In genomic region chr2:32607262-32607947, GRCm38 (mm10) we compare ENCODE assay signal across 9 mouse cellular contexts. TPM values are rescaled to one million over a fixed set of nuclear protein-coding genes. Genes with fewer than 3 reads are reported as not detected.
A peak's percentile ranks its signal among the peaks of the same experiment; 100 is the strongest.
DNase-seq lines count a peak whose midpoint lies in the region; ATAC-seq and TF ChIP-seq lines count a peak whose summit lies in the region.
"Had no signal": no experiment of that assay in that cellular context is flagged by ENCODE, and none has a peak within 500 bp of the region (broad histone marks: within the 10 kb centered on the region; RNA-seq: fewer than 3 reads in every experiment).

No protein-coding gene starts in this region.

- WGBS in liver, embryonic 14.5 days (ENCODE audit: insufficient replicate concordance) = under 1% methylated on average over 34 of the region's 34 CpGs

- TF ChIP-seq CTCF in liver, embryonic 14.5 days (IDR thresholded peaks at IDR 0.05; ENCODE audit: low read depth) = no peak

- H3K36me3 ChIP-seq in liver, embryonic 14.5 days (replicated peaks; ENCODE audit: control insufficient read depth, insufficient read depth, low read depth) = no peaks in the 10 kb centered on the region
- no peaks in the 10 kb centered on the region for H3K36me3 ChIP-seq in myocyte (ENCODE audit: control insufficient read depth, insufficient read depth)

- no peak for TF ChIP-seq EP300 in liver, embryonic 14.5 days (IDR thresholded peaks at IDR 0.05; ENCODE audit: low read depth)

- peak overlapping the region; percentile 61 to 70 for H3K4me3 ChIP-seq in liver, embryonic 14.5 days (ENCODE audit: insufficient read depth in 1 of 2, low read depth in 2 of 2, low read length in 2 of 2)
- peak overlapping the region; percentile 66 for H3K4me3 ChIP-seq in myocyte

- H3K9ac ChIP-seq in liver, embryonic 14.5 days (replicated peaks) = peak overlapping the region; percentile 67

- H3K9me3 ChIP-seq in liver, embryonic 14.5 days (ENCODE audit: control insufficient read depth, low read length) = no peaks in the 10 kb centered on the region

- peak; percentile 51 for DNase-seq in ovary, postnatal 36 days (ENCODE audit: low spot score)
- DNase-seq in ovary, adult 18-20 months (ENCODE audit: low spot score) = no peak
- peak; percentile 50 for DNase-seq in adrenal gland, postnatal 25 days
- peak; percentile 64 for DNase-seq in heart, postnatal 4 days
- no peak for DNase-seq in liver, embryonic 14.5 days (ENCODE audit: low read depth in 3 of 3, low spot score in 3 of 3)
- no peak for DNase-seq in layer of hippocampus, adult 8-10 months (ENCODE audit: low spot score in 2 of 2)

- H3K27ac ChIP-seq in liver, embryonic 14.5 days = 0 out of 2 replicates have a peak overlapping the region, but pooled peaks have one; percentile 4

- peak overlapping the region; percentile 89 for H3K4me2 ChIP-seq in liver, embryonic 14.5 days (ENCODE audit: low read depth)
- H3K4me2 ChIP-seq in myocyte (ENCODE audit: low read depth) = peak overlapping the region; percentile 94

- peaks cover 16 to 34% of the 10 kb centered on the region in 2 experiments for H3K4me1 ChIP-seq in liver, embryonic 14.5 days (replicated peaks; ENCODE audit: control insufficient read depth in 2 of 2, insufficient read depth in 2 of 2, low read length in 1 of 2)

- ATAC-seq in erythroblast, adult 5-6 weeks (replicated peaks; ENCODE audit: low FRiP score, poor library complexity, severe bottlenecking) = peak; percentile 34
- peak; percentile 33 for ATAC-seq in liver, embryonic 14.5 days (ENCODE audit: insufficient read depth)

- no peaks in the 10 kb centered on the region for H3K27me3 ChIP-seq in liver, embryonic 14.5 days (ENCODE audit: control insufficient read depth, insufficient read depth, low read length)
- H3K27me3 ChIP-seq in myocyte (ENCODE audit: control insufficient read depth, insufficient read depth, insufficient read length) = no peaks in the 10 kb centered on the region

- peaks cover 11% of the 10 kb centered on the region for H3K79me2 ChIP-seq in myocyte (ENCODE audit: control insufficient read depth, insufficient read depth)

- peak overlapping the region; percentile 25 for H3ac ChIP-seq in myocyte (ENCODE audit: control insufficient read depth, insufficient read length)

- peak; percentile 31 for TF ChIP-seq POLR2A in myocyte (IDR thresholded peaks at IDR 0.05; ENCODE audit: insufficient read length, low read depth)

TF ChIP-seq in myocyte, 11 proteins besides CTCF, POLR2A, EP300 and RAD21:
- TF ChIP-seq REST (IDR thresholded peaks at IDR 0.05; ENCODE audit: insufficient read depth, insufficient read length) = no peak
- TF ChIP-seq MYOD1 (IDR thresholded peaks at IDR 0.05; ENCODE audit: control insufficient read depth in 1 of 3, insufficient read length in 2 of 3, low read depth in 2 of 3) = no peak
- TF ChIP-seq TCF3 (IDR thresholded peaks at IDR 0.05; ENCODE audit: insufficient read length, low read depth) = no peak
- no peak for TF ChIP-seq MYOG (IDR thresholded peaks at IDR 0.05; ENCODE audit: control insufficient read depth in 1 of 3, insufficient read depth in 1 of 3, insufficient read length in 2 of 3, low read depth in 2 of 3)
- no peak for TF ChIP-seq SRF (IDR thresholded peaks at IDR 0.05; ENCODE audit: control insufficient read depth, insufficient read length, low read depth)
- peak; percentile 63; the same call in 1 of the 2 replicates for TF ChIP-seq CEBPB (IDR thresholded peaks at IDR 0.05; ENCODE audit: insufficient read depth, poor library complexity, severe bottlenecking)

RNA-seq across cellular contexts. Expression of gene St6galnac6, which starts 7.9 kb away (rescaled TPM):
- total RNA-seq in adrenal gland, postnatal 25 days (2021) = 48.4 and 56.0 TPM in 2 replicates
- 0.77 and 3.3 TPM in 2 replicates for total RNA-seq in erythroblast, adult 5-6 weeks (2015; ENCODE audit: low replicate concordance)
- total RNA-seq in erythroblast, adult 5-6 weeks (2017; ENCODE audit: low replicate concordance) = 2.1 and 2.5 TPM in 2 replicates
- 10 to 100 TPM; 77.5 to 82.7 TPM for total RNA-seq in heart, postnatal 4 days (2021)
- 9.9 and 14.3 TPM in 2 replicates for polyA plus RNA-seq in liver, embryonic 14.5 days (2012; rRNA removed)
- 3.2 and 4.4 TPM in 2 replicates for polyA plus RNA-seq in liver, embryonic 14.5 days (2014; fragmentation: Nextera tagmentation; extraction: Ambion mirVana)
- 48.7 TPM for polyA plus RNA-seq in myocyte (2012; fragmentation: generic; extraction: Trizol)
- total RNA-seq in layer of hippocampus, adult 8-10 months (2022) = 100 to 1,000 TPM; 110 to 144 (median 116) TPM

RNA-seq across cellular contexts. Expression of gene Ak1, which starts 14.2 kb away (rescaled TPM):
- total RNA-seq in adrenal gland, postnatal 25 days (2021) = 43.4 and 61.9 TPM in 2 replicates
- total RNA-seq in erythroblast, adult 5-6 weeks (2015; ENCODE audit: low replicate concordance) = not detected in 2 replicates
- not detected in 2 replicates for total RNA-seq in erythroblast, adult 5-6 weeks (2017; ENCODE audit: low replicate concordance)
- total RNA-seq in heart, postnatal 4 days (2021) = 100 to 1,000 TPM; 405 to 424 TPM
- 0.34 and 0.37 TPM in 2 replicates for polyA plus RNA-seq in liver, embryonic 14.5 days (2012; rRNA removed)
- 0.44 and 0.59 TPM in 2 replicates for polyA plus RNA-seq in liver, embryonic 14.5 days (2014; fragmentation: Nextera tagmentation; extraction: Ambion mirVana)
- polyA plus RNA-seq in myocyte (2012; fragmentation: generic; extraction: Trizol) = 265 TPM
- 100 to 1,000 TPM; 116 to 131 (median 119) TPM for total RNA-seq in layer of hippocampus, adult 8-10 months (2022)

RNA-seq across cellular contexts. Expression of gene St6galnac4, which starts 20.5 kb away (rescaled TPM):
- total RNA-seq in adrenal gland, postnatal 25 days (2021) = 8.8 and 9.4 TPM in 2 replicates
- 8.8 and 9.4 TPM in 2 replicates for total RNA-seq in erythroblast, adult 5-6 weeks (2015; ENCODE audit: low replicate concordance)
- 3.8 and 4.9 TPM in 2 replicates for total RNA-seq in erythroblast, adult 5-6 weeks (2017; ENCODE audit: low replicate concordance)
- 10 to 100 TPM; 31.6 to 38.6 TPM for total RNA-seq in heart, postnatal 4 days (2021)
- 5.4 and 5.6 TPM in 2 replicates for polyA plus RNA-seq in liver, embryonic 14.5 days (2012; rRNA removed)
- polyA plus RNA-seq in liver, embryonic 14.5 days (2014; fragmentation: Nextera tagmentation; extraction: Ambion mirVana) = 6.2 and 6.8 TPM in 2 replicates
- 75.4 TPM for polyA plus RNA-seq in myocyte (2012; fragmentation: generic; extraction: Trizol)
- total RNA-seq in layer of hippocampus, adult 8-10 months (2022) = 10 to 100 TPM; 36.1 to 48.6 (median 40.3) TPM

RNA-seq across cellular contexts. Expression of gene 9430097D07Rik, which starts 31.9 kb away (rescaled TPM):
- not detected in 2 replicates for total RNA-seq in adrenal gland, postnatal 25 days (2021)
- total RNA-seq in erythroblast, adult 5-6 weeks (2015; ENCODE audit: low replicate concordance) = not detected in 2 replicates
- total RNA-seq in erythroblast, adult 5-6 weeks (2017; ENCODE audit: low replicate concordance) = not detected in 2 replicates
- not detected for total RNA-seq in heart, postnatal 4 days (2021)
- not detected in 2 replicates for polyA plus RNA-seq in liver, embryonic 14.5 days (2012; rRNA removed)
- polyA plus RNA-seq in liver, embryonic 14.5 days (2014; fragmentation: Nextera tagmentation; extraction: Ambion mirVana) = 0.06 TPM in 1 of 2 replicates, not detected in the other
- 0.04 TPM for polyA plus RNA-seq in myocyte (2012; fragmentation: generic; extraction: Trizol)
- under 1 TPM; 0.23 to 0.74 (median 0.40) TPM for total RNA-seq in layer of hippocampus, adult 8-10 months (2022)
- total RNA-seq: gastrocnemius, postnatal 36 days had no signal

RNA-seq across cellular contexts. Expression of gene Pip5kl1, which starts 32.8 kb away (rescaled TPM):
- not detected in 2 replicates for total RNA-seq in adrenal gland, postnatal 25 days (2021)
- not detected in 2 replicates for total RNA-seq in erythroblast, adult 5-6 weeks (2015; ENCODE audit: low replicate concordance)
- 1.9 TPM in 1 of 2 replicates, not detected in the other for total RNA-seq in erythroblast, adult 5-6 weeks (2017; ENCODE audit: low replicate concordance)
- under 1 TPM in 1 of 2 experiments, not detected in 1; 0.26 TPM for total RNA-seq in heart, postnatal 4 days (2021)
- 0.11 TPM in 2 replicates for polyA plus RNA-seq in liver, embryonic 14.5 days (2012; rRNA removed)
- not detected in 2 replicates for polyA plus RNA-seq in liver, embryonic 14.5 days (2014; fragmentation: Nextera tagmentation; extraction: Ambion mirVana)
- polyA plus RNA-seq in myocyte (2012; fragmentation: generic; extraction: Trizol) = 0.10 TPM
- 1 to 10 TPM; 4.0 to 5.2 (median 4.5) TPM for total RNA-seq in layer of hippocampus, adult 8-10 months (2022)
- total RNA-seq: gastrocnemius, postnatal 36 days had no signal

Comparison
In these comparisons a context has a peak if more than half of its experiments do, and no peak if none do; other contexts are left out.
1. DNase-seq: peak in ovary, postnatal 36 days (single experiment), adrenal gland, postnatal 25 days (single experiment) and heart, postnatal 4 days (single experiment); none in ovary, adult 18-20 months (single experiment), liver, embryonic 14.5 days (0 of 3) and layer of hippocampus, adult 8-10 months (0 of 2).
2. RNA of gene St6galnac6, which starts 7.9 kb away (total RNA-seq): 110 to 144 TPM in layer of hippocampus, adult 8-10 months, 77.5 to 82.7 TPM in heart, postnatal 4 days and 48.4 to 56.0 TPM in adrenal gland, postnatal 25 days; 0.77 to 3.3 TPM in erythroblast, adult 5-6 weeks; every median in the first group is over 10 times any median in the second.
3. RNA of gene Ak1, which starts 14.2 kb away (total RNA-seq): 405 to 424 TPM in heart, postnatal 4 days, 116 to 131 TPM in layer of hippocampus, adult 8-10 months and 43.4 to 61.9 TPM in adrenal gland, postnatal 25 days; not detected in erythroblast, adult 5-6 weeks; every median in the first group is over 10 times any median in the second.